Mouse (Mus musculus): Measurements from ENCODE around the gene Olfr764-ps1. TPM values are rescaled to one million over a fixed set of nuclear protein-coding genes. Genes with fewer than 3 reads are reported as not detected.

Olfr764-ps1 gene
- polyA plus RNA-seq, 1 experiment: not detected

Other genes starting within 250 kb of the Olfr764-ps1 start
- 1.2 and 2.5 TPM in 2 replicates for gene Mmp19, start 249.0 kb downstream of the Olfr764-ps1 start, polyA plus RNA-seq (2012; rRNA removed)
- gene Dnajc14, start 235.8 kb downstream of the Olfr764-ps1 start, polyA plus RNA-seq (2012; rRNA removed): 4.6 and 12.1 TPM in 2 replicates
- 4.6 and 7.0 TPM in 2 replicates for gene Tmem198b, start 235.5 kb downstream of the Olfr764-ps1 start, polyA plus RNA-seq (2012; rRNA removed)
- gene Sarnp, start 222.6 kb downstream of the Olfr764-ps1 start, polyA plus RNA-seq (2012; rRNA removed): 0.14 and 0.89 TPM in 2 replicates
- gene Ormdl2, start 218.3 kb downstream of the Olfr764-ps1 start, polyA plus RNA-seq (2012; rRNA removed): 36.4 and 62.8 TPM in 2 replicates
- gene Gdf11, start 148.2 kb downstream of the Olfr764-ps1 start, polyA plus RNA-seq (2012; rRNA removed): 0.53 and 0.82 TPM in 2 replicates
- 62.0 and 91.5 TPM in 2 replicates for gene Cd63, start 138.9 kb downstream of the Olfr764-ps1 start, polyA plus RNA-seq (2012; rRNA removed)
- gene Rdh5, start 117.0 kb downstream of the Olfr764-ps1 start, polyA plus RNA-seq (2012; rRNA removed): 20.2 and 30.3 TPM in 2 replicates
- gene Bloc1s1, start 115.9 kb downstream of the Olfr764-ps1 start, polyA plus RNA-seq (2012; rRNA removed): 88.8 and 147 TPM in 2 replicates
- gene Itga7, start 106.1 kb downstream of the Olfr764-ps1 start, polyA plus RNA-seq (2012; rRNA removed): 8.4 and 14.6 TPM in 2 replicates
- gene Mettl7b, start 78.9 kb downstream of the Olfr764-ps1 start, polyA plus RNA-seq (2012; rRNA removed): 27.6 and 32.2 TPM in 2 replicates
- gene Olfr9, start 50.5 kb downstream of the Olfr764-ps1 start, polyA plus RNA-seq (2012; rRNA removed): not detected in 2 replicates
- not detected in 2 replicates for gene Olfr763, start 29.1 kb downstream of the Olfr764-ps1 start, polyA plus RNA-seq (2012; rRNA removed)
- not detected in 2 replicates for gene Olfr765, start 10.1 kb upstream of the Olfr764-ps1 start, polyA plus RNA-seq (2012; rRNA removed)
- gene Olfr766-ps1, start 29.1 kb upstream of the Olfr764-ps1 start, polyA plus RNA-seq (2012; rRNA removed): not detected in 2 replicates
- gene Olfr767, start 43.0 kb upstream of the Olfr764-ps1 start, polyA plus RNA-seq (2012; rRNA removed): not detected in 2 replicates
- not detected in 2 replicates for gene Olfr768, start 59.5 kb upstream of the Olfr764-ps1 start, polyA plus RNA-seq (2012; rRNA removed)
- not detected in 2 replicates for gene Olfr769, start 78.0 kb upstream of the Olfr764-ps1 start, polyA plus RNA-seq (2012; rRNA removed)
- gene Olfr770, start 99.1 kb upstream of the Olfr764-ps1 start, polyA plus RNA-seq (2012; rRNA removed): not detected in 2 replicates
- not detected in 2 replicates for gene Olfr771, start 124.9 kb upstream of the Olfr764-ps1 start, polyA plus RNA-seq (2012; rRNA removed)
- gene Olfr772, start 138.0 kb upstream of the Olfr764-ps1 start, polyA plus RNA-seq (2012; rRNA removed): not detected in 2 replicates
- gene Olfr773, start 147.5 kb upstream of the Olfr764-ps1 start, polyA plus RNA-seq (2012; rRNA removed): not detected in 2 replicates
- not detected in 2 replicates for gene Olfr774, start 196.3 kb upstream of the Olfr764-ps1 start, polyA plus RNA-seq (2012; rRNA removed)
- gene Olfr775, start 208.5 kb upstream of the Olfr764-ps1 start, polyA plus RNA-seq (2012; rRNA removed): not detected in 2 replicates
- not detected in 2 replicates for gene Olfr776, start 219.2 kb upstream of the Olfr764-ps1 start, polyA plus RNA-seq (2012; rRNA removed)
- not detected in 2 replicates for gene Olfr777, start 231.6 kb upstream of the Olfr764-ps1 start, polyA plus RNA-seq (2012; rRNA removed)

All from small intestine, adult 2 months (tissue).